Mouse (Mus musculus): ENCODE measurements around the gene Tmem50a.
A peak's percentile ranks its signal among the peaks of the same experiment; 100 is the strongest.

Gene Tmem50a

DNA sequence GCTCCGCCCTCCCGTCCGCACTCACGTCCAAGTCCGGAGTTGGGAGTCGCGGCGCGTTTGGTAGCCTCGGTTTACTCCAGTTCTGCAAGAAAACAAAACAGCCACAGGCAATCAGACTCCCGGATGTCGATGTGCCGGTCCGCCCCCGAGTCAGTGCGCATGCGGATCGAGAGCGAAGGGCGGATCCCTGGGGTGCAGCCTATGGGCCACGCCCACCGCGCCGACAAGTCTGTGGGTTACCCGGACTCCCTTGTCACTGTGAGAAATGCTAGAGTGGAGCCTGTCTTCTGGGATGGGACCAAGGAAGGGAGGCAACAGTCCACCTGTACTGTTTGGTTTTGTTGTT lies at the start of gene Tmem50a:
TSS of gene Tmem50a (minus strand) at position 161 of the 346 bp plus-strand sequence.
- DNase-seq (ENCODE audit: low read depth, low spot score) = peak; percentile 80

DNA sequence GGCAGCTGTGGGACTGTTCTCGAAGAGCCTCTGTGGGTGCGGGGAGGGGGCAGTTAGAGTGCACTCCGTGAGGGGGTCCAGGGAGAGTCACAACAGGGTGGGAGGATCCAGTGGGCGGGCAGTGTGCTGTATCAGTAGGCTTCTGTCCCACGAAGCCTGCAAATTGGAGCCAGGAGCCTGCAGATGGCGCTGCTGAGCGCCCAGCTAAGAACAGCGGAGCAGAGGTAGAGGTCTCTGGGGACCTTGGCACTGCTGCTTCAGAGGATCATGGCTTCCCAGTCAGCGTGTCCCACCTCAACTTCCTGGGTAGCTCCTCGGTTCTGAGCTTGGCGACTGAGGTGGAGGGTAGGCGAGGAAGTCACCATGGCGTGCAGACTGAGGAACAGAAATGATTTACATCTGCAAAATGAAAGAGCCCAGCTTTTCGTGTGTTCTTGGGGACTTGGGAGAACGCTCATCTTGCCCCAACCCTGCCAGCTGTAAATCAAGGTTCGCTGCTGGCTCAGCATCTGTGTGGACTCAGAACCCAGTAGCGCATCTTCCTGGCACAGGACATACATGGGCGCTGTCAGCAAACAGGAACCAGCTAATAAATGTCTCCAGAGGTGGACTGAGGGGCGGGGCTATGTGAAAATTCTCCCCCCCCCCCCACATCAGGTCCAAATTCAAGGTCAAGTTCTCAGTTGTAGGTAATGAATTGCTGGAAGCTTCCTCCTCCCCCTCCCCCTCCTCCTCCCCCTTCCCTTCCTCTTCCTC lies 48.4 kb upstream of the Tmem50a start:
- no peak for DNase-seq (ENCODE audit: low read depth, low spot score)

DNA sequence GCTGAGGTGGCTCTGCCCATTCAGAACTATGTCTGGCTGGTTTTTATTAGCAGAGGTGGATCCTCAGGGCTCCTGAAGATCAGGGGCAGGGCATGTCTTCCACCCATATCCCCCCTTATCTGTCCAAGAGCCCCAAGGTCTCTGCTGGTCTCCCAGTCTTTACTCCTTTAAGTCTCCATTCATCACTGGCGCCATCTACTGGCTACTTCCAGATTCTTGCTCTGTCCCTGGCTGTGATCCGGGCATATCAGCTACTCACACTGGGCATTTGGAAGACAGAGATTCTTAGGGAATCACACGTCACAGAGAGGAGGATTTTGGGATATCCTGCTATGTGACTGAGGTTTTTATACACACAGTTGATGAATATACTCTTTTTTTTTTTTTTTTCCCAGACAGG lies 41.5 kb upstream of the Tmem50a start:
- no peak for DNase-seq (ENCODE audit: low read depth, low spot score)

- DNase-seq (ENCODE audit: low read depth, low spot score) = no peak
These were observed 41.0 kb upstream of the Tmem50a start for GRCm38 (mm10) chr4:134955845-134956244.

DNA sequence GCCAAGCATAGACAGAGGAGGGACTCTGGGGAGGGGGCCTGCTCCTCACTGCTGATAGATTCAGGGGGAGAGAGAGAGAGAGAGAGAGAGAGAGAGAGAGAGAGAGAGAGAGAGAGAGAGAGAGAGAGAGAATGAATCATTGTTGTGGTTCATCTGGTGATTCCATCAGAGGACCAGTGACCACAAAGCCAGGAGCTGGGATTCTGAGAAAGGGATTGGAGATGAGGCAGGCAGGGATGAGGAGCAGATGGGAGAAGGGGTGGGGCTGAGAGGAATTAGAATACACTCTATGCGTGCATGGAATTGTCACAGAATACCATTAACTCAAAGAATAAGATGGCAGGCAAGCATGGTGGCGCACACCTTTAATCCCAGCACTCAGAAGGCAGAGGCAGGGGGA lies 40.4 kb upstream of the Tmem50a start:
- DNase-seq (ENCODE audit: low read depth, low spot score) = no peak

DNA sequence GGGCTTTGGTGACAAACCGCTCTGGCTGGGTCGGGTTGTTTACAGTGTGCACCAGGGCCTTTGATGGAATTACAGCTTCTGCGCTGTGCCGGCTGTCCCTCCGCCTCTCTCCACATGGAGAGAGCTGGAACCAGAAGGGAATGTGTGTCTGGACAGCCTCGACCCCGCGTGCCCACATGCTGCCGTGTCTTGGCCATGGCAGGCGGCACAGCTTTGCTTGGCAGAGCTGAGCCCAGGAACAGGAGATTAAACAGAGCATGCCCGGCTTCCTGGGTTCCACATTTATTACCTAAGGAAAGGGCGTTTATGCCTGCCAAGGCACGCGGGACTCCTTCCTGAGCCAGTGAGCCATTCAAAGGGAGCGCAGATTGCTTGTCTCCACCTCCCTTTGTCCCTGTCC lies 39.6 kb upstream of the Tmem50a start:
- DNase-seq (ENCODE audit: low read depth, low spot score) = no peak

GRCm38 (mm10) chr4:134950518-134951091 lies 35.8 kb upstream of the Tmem50a start:
- DNase-seq (ENCODE audit: low read depth, low spot score) = no peak

DNA sequence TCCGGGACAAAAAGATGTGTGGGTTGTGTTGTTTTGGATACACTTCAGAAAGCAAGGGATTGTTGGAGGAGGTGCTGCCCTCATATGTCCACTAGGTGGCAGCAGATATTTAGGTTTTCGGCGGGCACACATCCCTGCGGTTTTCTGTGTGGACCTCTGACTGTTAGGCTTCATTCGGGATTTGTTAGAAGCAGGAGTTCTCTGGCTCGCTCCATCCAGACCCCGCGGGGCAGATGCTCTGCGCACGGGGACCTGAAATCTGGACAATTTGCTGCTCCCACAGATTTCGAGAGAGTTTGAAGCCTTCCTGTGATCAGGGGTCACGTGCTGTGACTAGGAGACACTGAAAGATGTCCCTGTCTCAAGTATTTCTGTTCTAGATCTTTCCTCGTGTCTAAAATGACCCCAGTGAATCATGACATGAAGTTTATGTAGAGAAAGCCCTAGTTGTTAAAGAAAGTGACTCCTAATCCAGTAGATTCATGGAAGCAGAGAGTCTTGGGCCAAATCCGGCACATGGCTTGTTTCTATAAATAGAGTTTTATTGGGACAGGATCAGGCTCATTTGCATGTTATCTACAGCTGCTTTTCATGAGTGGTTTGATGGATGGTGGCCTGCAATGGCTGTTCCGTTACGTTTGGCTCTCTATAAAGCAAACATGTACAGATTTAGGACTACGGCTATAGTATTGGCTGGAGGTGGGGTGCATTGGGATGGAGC lies 31.4 kb upstream of the Tmem50a start:
- DNase-seq (ENCODE audit: low read depth, low spot score) = no peak

DNA sequence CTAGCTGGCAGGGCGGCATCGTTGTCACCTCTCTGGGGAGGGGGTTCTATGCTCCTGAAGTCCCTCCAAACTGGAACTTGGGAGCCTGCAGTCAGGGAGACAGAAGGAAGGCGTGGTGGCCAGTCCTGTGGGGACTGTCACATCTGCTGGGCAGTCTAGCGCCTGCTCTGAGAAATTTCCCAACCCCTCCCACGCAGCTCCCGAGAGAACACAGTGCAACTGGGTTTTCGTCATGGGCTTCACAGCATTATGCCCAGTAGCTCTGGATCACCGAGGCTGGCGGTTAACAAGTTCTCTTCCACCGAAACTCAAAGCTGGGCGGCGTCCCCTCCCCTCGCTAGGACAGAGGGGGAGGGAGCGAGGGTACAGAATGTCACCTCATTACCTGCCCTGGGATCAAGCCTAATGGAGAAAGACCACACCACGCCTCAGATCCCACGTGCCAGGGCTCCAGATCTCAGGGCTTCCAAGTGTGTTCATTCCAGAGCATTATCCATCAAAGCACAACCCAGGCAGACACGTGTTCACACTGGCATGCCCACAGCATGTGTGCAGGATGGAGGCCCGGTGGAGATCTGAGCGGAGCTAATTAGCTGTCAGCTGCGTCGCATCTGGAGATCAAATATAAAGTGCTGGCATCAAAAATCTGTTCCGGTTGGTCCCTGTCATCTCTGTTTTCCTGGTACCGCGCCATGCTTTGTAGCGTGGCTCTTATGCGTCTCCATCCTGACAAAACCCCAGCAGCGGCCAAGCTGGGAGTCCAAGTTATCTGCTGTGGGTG lies 29.1 kb upstream of the Tmem50a start:
- no peak for DNase-seq (ENCODE audit: low read depth, low spot score)

- DNase-seq (ENCODE audit: low read depth, low spot score) = no peak
These were observed 25.1 kb upstream of the Tmem50a start for GRCm38 (mm10) chr4:134939900-134940299.

DNA sequence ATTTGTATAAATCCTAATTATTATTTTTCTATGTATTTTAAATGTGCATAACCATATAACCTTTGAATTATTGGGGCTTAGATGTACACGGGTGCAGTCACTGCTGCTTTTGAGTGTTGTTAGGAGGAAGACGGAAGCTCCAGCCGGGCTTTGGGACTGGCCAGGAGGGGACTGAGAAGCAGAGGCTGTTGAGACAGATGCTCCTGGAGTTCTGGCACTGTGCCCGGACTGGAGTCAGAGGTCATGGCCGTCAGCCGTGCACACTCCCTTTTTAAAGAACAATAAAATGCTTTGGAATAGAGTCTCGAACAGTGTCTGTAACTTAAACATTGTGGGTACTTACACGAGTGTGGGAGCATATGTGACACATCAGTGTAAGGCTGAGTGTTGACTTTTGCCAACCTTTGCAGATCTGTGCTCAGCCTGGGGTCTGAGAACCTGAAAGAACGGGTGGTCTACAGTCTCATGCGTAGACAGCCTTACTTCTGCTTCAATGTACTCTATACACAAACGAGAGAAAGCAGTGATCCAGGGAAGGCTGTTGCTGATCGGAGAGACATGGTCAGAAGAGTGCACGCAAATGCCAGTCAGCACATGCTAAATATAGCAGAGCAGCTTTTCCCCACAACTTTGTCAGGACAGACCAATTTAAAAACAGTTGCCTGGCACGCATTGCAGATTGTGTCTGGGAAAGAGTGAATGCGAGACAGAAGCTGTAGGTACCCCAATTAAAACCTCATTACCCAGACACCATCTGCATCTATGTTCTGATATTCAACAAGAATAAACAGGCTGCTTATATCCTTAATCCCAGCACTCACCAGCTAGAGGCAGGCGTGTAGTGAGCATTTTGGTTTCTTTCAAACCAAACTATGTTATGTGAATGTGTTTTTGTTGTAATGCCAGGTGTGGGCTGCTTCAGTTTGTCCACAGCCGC lies 22.7 kb upstream of the Tmem50a start:
- DNase-seq (ENCODE audit: low read depth, low spot score) = no peak

- peak; percentile 94 for DNase-seq (ENCODE audit: low read depth, low spot score)
These were observed 16.1 kb upstream of the Tmem50a start, which contains the start of gene Syf2 for GRCm38 (mm10) chr4:134930684-134931481. Gene Syf2, plus strand, starts transcription at chr4:134930898.

DNA sequence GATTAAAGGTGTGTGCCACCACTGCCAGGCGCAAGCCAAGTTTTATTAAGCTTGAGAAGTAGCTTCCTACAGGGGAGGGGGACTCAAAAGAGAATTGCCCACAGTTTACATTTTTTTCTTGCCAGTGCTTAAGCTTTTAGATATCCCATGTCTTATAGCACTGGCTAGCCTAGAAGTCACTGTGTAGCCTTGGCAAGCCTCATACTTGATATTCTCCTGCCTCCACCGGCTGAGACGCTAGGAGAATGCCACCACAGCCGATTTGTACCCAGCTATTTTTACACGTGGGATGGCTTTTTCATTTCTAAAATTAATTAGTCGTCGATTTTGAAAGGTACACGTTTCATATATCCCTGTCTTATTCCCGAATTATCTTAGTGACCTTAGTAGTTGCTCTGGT lies 15.4 kb upstream of the Tmem50a start:
- DNase-seq (ENCODE audit: low read depth, low spot score) = no peak

DNA sequence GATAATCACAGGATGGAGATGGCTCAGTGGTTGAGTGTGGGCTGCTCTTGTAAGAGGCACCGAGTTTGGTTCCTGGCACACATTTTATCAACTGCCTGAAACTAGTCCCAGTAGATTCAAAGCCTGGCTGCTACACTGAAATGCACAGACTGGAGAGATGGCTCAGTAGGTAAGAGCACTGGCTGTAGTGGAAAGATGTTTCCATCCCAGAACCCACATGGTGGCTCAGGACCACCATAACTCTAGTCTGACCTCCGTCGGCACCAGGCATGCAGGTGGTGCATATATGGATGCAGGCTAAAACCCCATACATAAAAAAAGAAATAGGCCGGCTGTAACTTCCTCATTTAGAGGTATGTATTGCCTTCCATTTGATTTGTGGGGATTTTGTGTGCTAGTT lies 14.7 kb upstream of the Tmem50a start:
- no peak for DNase-seq (ENCODE audit: low read depth, low spot score)

- no peak for DNase-seq (ENCODE audit: low read depth, low spot score)
These were observed 13.6 kb upstream of the Tmem50a start for GRCm38 (mm10) chr4:134928464-134928836.

GRCm38 (mm10) chr4:134927815-134928463 lies 13.1 kb upstream of the Tmem50a start:
- DNase-seq (ENCODE audit: low read depth, low spot score) = no peak

GRCm38 (mm10) chr4:134925206-134925605 lies 10.4 kb upstream of the Tmem50a start:
- DNase-seq (ENCODE audit: low read depth, low spot score) = no peak

- no peak for DNase-seq (ENCODE audit: low read depth, low spot score)
These were observed 9.4 kb upstream of the Tmem50a start for GRCm38 (mm10) chr4:134924019-134924741.
